Comparison of ENCODE assay signal across 22 mouse cellular contexts in the genomic region with DNA sequence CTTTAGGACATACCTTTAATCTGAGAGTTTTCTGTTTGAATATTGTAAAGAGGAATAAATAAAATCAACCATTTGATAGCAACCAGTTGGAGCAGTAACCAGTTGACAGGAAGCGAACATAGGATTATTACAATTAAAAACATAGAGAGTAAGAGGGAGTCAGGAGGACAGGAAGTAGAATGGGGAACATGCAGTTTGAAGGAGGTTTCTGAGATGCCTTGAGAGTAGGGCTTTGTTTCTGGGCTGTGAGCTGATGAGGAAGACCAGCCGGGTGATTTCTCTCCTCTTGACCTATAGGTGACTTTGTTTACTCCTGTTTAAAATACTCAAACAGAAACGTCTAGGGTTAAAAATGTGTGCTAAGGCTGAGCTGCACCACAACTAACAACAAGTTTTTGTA.
"Had no signal": no experiment of that assay in that cellular context is flagged by ENCODE, and none has a peak within 500 bp of the region (broad histone marks: within the 10 kb centered on the region; RNA-seq: fewer than 3 reads in every experiment).

No protein-coding gene starts in this region.

- ATAC-seq: hindbrain, embryonic 16.5 days; hindbrain, postnatal 0 days; inflammation-experienced regulatory T-cells, adult 6 months; intestine, embryonic 15.5 days; intestine, embryonic 16.5 days; intestine, postnatal 0 days had no signal

- DNase-seq: heart, postnatal 10 days; heart, postnatal 14 days; heart, postnatal 36 days; heart, postnatal 4 days; kidney, adult 11 months; kidney, adult 18-20 months; kidney, adult 2 months; kidney, adult 8-10 months; kidney, adult 9 months; kidney, postnatal 10 days; kidney, postnatal 14 days; kidney, postnatal 25 days; kidney, postnatal 36 days; kidney, postnatal 4 days; layer of hippocampus, adult 9-11 months; layer of hippocampus, postnatal 36 days had no signal
